Comparison of ENCODE assay signal across 29 mouse cellular contexts in genomic region chr13:25288736-25289135, GRCm38 (mm10). TPM values are rescaled to one million over a fixed set of nuclear protein-coding genes. Genes with fewer than 3 reads are reported as not detected.
"Had no signal": no experiment of that assay in that cellular context is flagged by ENCODE, and none has a peak within 500 bp of the region (broad histone marks: within the 10 kb centered on the region; RNA-seq: fewer than 3 reads in every experiment).

No protein-coding gene starts in this region.

- H3K27ac ChIP-seq: heart, adult 2 months; heart, embryonic 13.5 days; heart, embryonic 15.5 days; hindbrain, embryonic 13.5 days; hindbrain, embryonic 15.5 days; hindbrain, postnatal 0 days; kidney, embryonic 15.5 days; kidney, postnatal 0 days; limb, embryonic 13.5 days; limb, embryonic 15.5 days; liver, embryonic 12.5 days; liver, embryonic 14.5 days had no signal

- H3K27me3 ChIP-seq: heart, embryonic 13.5 days; heart, embryonic 15.5 days; hindbrain, embryonic 13.5 days; hindbrain, embryonic 15.5 days; kidney, embryonic 15.5 days; limb, embryonic 13.5 days; limb, embryonic 15.5 days; liver, embryonic 12.5 days had no signal

- H3K4me2 ChIP-seq: heart, embryonic 11.5 days; heart, embryonic 13.5 days; heart, embryonic 15.5 days; hindbrain, embryonic 13.5 days; hindbrain, embryonic 15.5 days; kidney, embryonic 15.5 days; limb, embryonic 13.5 days; limb, embryonic 15.5 days; liver, embryonic 12.5 days had no signal

- H3K36me3 ChIP-seq: heart, embryonic 13.5 days; heart, embryonic 15.5 days; hindbrain, embryonic 13.5 days; hindbrain, embryonic 15.5 days; kidney, embryonic 15.5 days; limb, embryonic 13.5 days; limb, embryonic 15.5 days; liver, embryonic 12.5 days had no signal

- H3K4me3 ChIP-seq: heart, adult 2 months; heart, embryonic 13.5 days; heart, embryonic 15.5 days; hindbrain, embryonic 13.5 days; hindbrain, embryonic 15.5 days; kidney, embryonic 15.5 days; limb, embryonic 13.5 days; limb, embryonic 15.5 days; liver, embryonic 12.5 days had no signal

- DNase-seq: gastrocnemius, postnatal 14 days; gastrocnemius, postnatal 36 days; heart, adult 11 months; heart, adult 2 months; heart, postnatal 14 days; heart, postnatal 36 days; kidney, adult 18-20 months; kidney, adult 9 months; kidney, postnatal 14 days; kidney, postnatal 36 days; layer of hippocampus, adult 9-11 months; layer of hippocampus, postnatal 36 days; left cerebral cortex, postnatal 4 days had no signal

RNA-seq across cellular contexts. Expression of gene Nrsn1, which starts 18.4 kb away (rescaled TPM):
- total RNA-seq: gastrocnemius, adult 18-20 months; gastrocnemius, postnatal 14 days; gastrocnemius, postnatal 36 days; heart, postnatal 36 days; hematopoietic stem cell, adult 5-6 weeks; liver, adult 2 months had no signal
- polyA plus RNA-seq: heart, embryonic 11.5 days; heart, postnatal 0 days; liver, adult 2 months had no signal
